Mouse (Mus musculus): Measurements from ENCODE around the gene Pex26. TPM values are rescaled to one million over a fixed set of nuclear protein-coding genes. Genes with fewer than 3 reads are reported as not detected.

The Pex26 gene
- polyA plus RNA-seq (2015; fragmentation: Nextera tagmentation; extraction: Ambion mirVana) = 2.5 and 2.7 TPM in 2 replicates

DNA sequence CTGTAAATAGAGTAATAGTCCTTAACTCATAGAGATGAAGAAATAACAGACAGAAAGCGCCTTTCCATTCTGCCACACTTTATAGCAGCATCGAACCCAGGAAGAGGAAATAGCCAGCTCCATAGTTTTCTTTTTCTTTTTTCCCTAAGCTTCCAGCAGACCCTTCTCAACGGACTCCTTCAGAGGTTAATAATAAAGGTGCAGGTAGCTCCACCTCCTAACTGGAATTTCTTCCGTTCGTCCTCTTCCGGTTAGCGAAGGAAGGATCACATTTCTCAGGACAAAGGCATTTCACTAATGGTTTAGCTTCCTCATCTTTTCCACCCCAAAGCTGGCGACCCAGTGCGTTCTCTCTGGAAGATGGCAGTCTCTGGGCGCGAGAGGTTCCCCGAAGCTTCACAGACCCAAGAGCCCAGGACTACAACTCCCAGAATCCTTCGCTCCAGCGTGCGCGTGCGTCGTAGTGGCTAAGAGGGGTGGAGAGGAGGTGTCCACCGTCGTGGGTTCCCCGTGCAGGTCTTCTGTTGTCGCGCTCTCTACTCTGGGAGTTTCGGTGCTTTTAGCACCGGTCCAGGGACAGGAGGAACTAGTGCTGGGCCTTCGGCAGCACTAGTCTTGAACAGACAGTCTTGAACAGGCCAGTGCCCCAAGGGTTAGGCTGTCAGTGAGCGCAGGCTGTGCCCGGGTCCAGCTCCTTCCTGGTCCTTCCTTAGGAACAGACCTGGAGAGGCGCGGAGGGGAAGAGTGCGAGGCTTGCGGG is at the start of gene Pex26:
Gene Pex26, plus strand, starts transcription at position 254 of the 760 bp plus-strand sequence.

DNA sequence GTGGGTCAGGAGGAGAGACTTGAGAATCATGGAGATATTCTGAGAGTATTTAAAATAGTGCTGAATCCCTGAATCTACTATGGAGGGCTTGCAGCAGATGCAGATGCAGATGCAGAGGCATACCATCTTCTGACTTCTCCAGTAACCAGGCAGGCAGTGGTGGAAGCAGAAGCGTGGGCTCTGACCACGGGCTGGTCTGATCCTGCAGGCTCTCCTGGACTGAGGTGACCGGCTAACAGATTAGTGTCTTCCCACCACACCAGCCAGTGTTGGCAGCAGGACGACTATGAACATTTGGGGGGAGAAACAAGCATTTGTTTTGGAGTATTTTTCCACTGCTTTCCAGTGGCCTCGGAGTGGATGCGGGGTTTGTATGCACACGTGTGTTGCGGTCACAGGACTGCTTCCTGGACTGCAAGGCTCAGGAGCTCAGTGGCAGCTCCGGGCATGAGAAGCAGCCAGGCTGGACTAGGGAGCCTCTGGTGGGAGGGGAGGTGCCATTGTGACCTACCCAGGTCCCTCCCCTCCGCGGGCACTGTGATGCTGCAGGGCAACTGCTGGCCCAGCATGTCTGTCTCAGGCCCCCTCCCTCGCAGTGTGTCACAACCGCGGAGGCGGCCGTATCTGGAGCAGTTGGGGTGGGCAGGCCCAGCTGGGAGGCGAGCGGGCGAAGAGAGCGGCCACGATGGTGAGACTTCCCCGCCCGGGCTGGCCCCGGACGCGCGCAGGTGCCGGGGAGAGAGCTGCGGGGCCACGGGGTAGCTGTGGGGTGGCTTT is 26.9 kb downstream of the Pex26 start, which contains the start of gene Tuba8:
Gene Tuba8, plus strand, starts transcription at position 548 of the 777 bp plus-strand sequence.

DNA sequence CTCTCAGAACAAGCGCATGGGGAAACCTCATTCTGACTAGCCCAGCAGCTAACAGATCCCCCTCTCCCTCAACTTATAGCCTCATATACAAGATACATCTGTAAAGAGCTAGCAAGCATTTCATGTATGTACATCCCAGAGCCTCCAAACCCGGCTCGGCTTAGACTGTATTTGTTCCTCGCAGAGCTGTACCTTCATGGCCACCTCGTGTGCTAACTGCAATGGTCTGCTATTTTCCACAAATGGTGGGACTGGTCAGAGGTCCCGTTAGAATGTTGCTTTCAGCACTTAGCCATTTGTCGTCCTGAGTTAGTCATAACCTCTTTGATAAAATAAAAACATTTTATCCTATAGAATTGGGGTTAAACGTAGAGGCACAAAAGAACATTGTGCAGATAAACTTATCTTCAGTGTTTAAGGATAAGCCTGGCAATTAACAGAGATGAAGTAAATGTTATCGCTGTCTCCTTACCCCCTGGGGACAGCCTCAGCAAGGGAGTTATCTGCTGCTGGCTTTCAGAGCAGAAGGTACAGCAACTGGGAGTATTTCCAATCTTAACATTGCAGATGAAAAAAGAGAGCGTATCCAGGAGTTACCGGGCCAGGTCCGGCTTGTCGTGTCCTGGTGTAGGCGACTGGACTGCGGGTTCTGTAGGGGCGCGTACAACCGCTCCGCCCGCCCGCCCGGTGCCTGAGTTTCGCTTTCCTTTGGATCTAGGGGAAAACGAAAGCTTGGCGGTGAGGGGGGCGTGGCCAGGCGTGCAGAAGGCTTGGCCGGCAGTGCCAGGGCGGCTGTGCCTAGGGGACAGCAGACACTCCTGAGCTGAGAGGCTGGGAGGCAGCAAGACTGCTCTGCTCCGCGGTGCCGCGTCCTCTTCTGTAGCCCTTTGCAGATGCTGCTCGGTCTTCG is 61.9 kb downstream of the Pex26 start, which contains the start of gene Usp18:
Gene Usp18, plus strand, starts transcription at position 780 of the 910 bp plus-strand sequence.

Other genes with a start within 250 kb of the Pex26 start
- 15.1 and 19.9 TPM in 2 replicates for gene Mical3, start 52.7 kb upstream of the Pex26 start, polyA plus RNA-seq (2015; fragmentation: Nextera tagmentation; extraction: Ambion mirVana)
- 1.4 and 3.0 TPM in 2 replicates for gene Tuba8, start 27.0 kb downstream of the Pex26 start, polyA plus RNA-seq (2015; fragmentation: Nextera tagmentation; extraction: Ambion mirVana)
- 3.8 and 4.5 TPM in 2 replicates for gene Usp18, start 62.2 kb downstream of the Pex26 start, polyA plus RNA-seq (2015; fragmentation: Nextera tagmentation; extraction: Ambion mirVana)
- gene Slc6a13, start 116.6 kb downstream of the Pex26 start, polyA plus RNA-seq (2015; fragmentation: Nextera tagmentation; extraction: Ambion mirVana) = 29.2 and 31.2 TPM in 2 replicates
- 0.27 and 0.37 TPM in 2 replicates for gene Slc6a12, start 159.4 kb downstream of the Pex26 start, polyA plus RNA-seq (2015; fragmentation: Nextera tagmentation; extraction: Ambion mirVana)

All from skeletal muscle tissue, postnatal 0 days (tissue).